Mouse (Mus musculus) limb, embryonic 15.5 days (tissue): ENCODE results near the gene Cacna2d2. TPM values are rescaled to one million over a fixed set of nuclear protein-coding genes. Genes with fewer than 3 reads are reported as not detected.

Experiments used
- ATAC-seq: fragments of 200-750 bp; cut with Nextera tagmentation; 2 replicates; pipeline ENCODE4 v1.8.0; 2017; ENCODE audit warnings: low read depth, moderate TSS enrichment; ENCODE audit not compliant: insufficient number of reproducible peaks, low FRiP score, low TSS enrichment
- H3K27ac ChIP-seq: fragments of 300-500 bp; sonication (generic); 2 replicates; pipeline ENCODE4 v1.5.1; 2015; ENCODE audit warnings: moderate library complexity, mild to moderate bottlenecking, inconsistent platforms
- H3K27me3 ChIP-seq: fragments of 300-500 bp; sonication (generic); 2 replicates; pipeline ENCODE4 v1.6.1; 2015; ENCODE audit warnings: inconsistent platforms
- H3K36me3 ChIP-seq: fragments of 300-500 bp; sonication (generic); 2 replicates; pipeline ENCODE4 v1.6.1; 2015; ENCODE audit warnings: inconsistent platforms
- H3K4me1 ChIP-seq: fragments of 300-500 bp; sonication (generic); 2 replicates; pipeline ENCODE4 v1.6.1; 2015; ENCODE audit warnings: inconsistent platforms
- H3K4me2 ChIP-seq: fragments of 300-500 bp; sonication (generic); 2 replicates; pipeline ENCODE4 v1.6.1; 2015; ENCODE audit warnings: mild to moderate bottlenecking, inconsistent platforms
- H3K4me3 ChIP-seq: fragments of 300-500 bp; sonication (generic); 2 replicates; pipeline ENCODE4 v1.5.1; 2015; ENCODE audit warnings: mild to moderate bottlenecking, inconsistent platforms
- H3K9ac ChIP-seq: fragments of 300-500 bp; sonication (generic); 2 replicates; pipeline ENCODE4 v1.6.1; 2015; ENCODE audit warnings: inconsistent platforms
- H3K9me3 ChIP-seq: fragments of 300-500 bp; sonication (generic); 2 replicates; pipeline ENCODE4 v1.6.1; 2016; ENCODE audit warnings: inconsistent platforms
- WGBS: fragments of 180-500 bp; shearing (Covaris S2); methylation state at CpG from one replicate; pipeline ENCODE4 v1.1.7; 2015; 5-methylcytosine and 5-hydroxymethylcytosine counted together
- polyA plus RNA-seq: library from polyadenylated mRNA; unstranded; fragments of >200 nt; fragmentation: Nextera tagmentation; extraction: Ambion mirVana; gene quantifications from 2 replicates; pipeline ENCODE4 v1.2.1, GENCODE M21; 2015

The Cacna2d2 gene
- polyA plus RNA-seq, 1 experiment from 2014 or later, result 0.37 TPM

DNA sequence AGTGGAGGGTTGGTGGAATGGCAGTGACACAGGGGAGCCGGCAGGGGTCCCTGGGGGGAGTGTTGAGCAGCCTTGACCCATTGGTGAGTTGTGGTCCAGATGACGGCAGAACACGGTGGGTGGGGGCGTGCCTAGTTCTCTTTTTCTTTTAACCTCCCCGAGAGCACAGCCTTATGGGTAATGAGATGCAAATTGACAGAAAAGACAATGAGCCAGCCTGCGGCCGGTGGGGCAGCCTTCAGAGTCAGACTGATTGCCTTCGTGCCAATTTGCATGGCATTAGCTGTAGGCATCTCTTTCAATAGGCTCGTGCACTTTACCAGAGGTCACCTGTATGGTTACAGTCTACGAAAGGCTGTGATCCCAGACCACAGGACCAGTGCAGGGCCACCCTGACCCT lies 86.7 kb downstream of the Cacna2d2 start:
- no peaks in the 10 kb centered on the region for H3K36me3 ChIP-seq
- no peak overlapping the region for H3K27ac ChIP-seq
- H3K4me3 ChIP-seq, result no peak overlapping the region
- H3K4me2 ChIP-seq, result no peak overlapping the region
- WGBS, result 71% methylated on average over 10 of the region's 10 CpGs
- no peak overlapping the region for H3K9ac ChIP-seq
- H3K9me3 ChIP-seq, result no peaks in the 10 kb centered on the region
- no peak for ATAC-seq
- H3K27me3 ChIP-seq, result peaks cover 19% of the 10 kb centered on the region
- H3K4me1 ChIP-seq, result peaks cover 14% of the 10 kb centered on the region; the same call in 1 of the 2 replicates

DNA sequence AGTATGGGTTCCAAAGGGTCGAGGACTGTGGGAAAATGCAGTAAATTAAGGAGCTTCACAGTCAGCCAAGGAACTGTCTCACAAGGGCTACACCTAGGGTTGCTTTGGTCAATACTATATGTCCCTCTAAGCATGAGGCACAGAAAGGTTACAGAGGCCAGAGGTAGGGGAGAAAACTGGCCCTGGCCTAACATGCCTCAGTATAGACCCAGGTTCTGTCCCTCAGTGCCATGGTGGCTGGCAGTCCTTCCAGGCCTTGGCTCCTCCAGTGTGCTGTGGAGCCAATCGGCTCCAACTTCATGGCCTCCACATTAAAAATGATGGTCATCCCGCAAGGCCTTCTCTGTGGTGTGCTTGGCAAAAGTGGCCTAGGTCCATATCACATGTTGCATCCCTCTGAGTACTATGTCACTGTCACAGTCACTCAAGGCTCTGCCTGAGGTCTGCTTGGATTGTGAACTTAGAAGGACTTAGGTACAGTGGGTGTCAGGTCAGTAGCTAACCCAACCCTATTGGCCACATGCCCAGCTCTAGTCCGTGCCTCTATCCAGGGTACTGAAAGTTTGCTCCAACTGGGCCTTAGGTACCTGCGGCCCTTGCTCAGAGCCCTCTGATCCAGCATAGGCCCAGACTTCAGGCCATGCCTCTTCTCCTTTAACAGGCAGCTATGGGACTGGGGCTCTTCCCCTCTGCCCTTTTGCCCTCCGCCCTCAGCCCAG lies 87.3 kb downstream of the Cacna2d2 start:
- H3K4me2 ChIP-seq, result no peak overlapping the region
- peaks cover 16% of the 10 kb centered on the region for H3K27me3 ChIP-seq
- H3K9me3 ChIP-seq, result no peaks in the 10 kb centered on the region
- H3K4me3 ChIP-seq, result no peak overlapping the region
- WGBS, result 66% methylated on average over 6 of the region's 6 CpGs
- no peak overlapping the region for H3K27ac ChIP-seq
- H3K4me1 ChIP-seq, result peaks cover 9% of the 10 kb centered on the region; the same call in 1 of the 2 replicates
- no peak overlapping the region for H3K9ac ChIP-seq
- ATAC-seq, result no peak
- no peaks in the 10 kb centered on the region for H3K36me3 ChIP-seq

DNA sequence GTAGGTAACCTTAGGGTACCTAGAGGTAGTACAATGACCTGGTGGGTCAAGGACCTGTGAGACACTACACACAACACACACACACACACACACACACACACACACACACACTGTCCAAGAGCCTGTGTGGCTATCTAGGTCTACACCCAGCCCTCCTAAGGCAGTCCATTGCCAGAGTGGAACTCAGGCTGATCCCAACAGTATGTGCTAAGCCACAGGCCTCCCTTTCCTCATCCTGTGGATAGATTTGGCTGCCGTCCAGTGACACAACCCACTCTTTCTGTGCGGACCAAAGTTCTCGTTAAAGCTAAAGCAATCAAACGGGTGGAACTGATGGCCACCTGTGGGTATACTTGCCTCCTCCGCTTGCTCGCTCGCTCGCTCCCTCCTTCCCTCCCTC lies 90.7 kb downstream of the Cacna2d2 start:
- peaks cover 5% of the 10 kb centered on the region; the same call in 1 of the 2 replicates for H3K27me3 ChIP-seq
- H3K4me3 ChIP-seq, result no peak overlapping the region
- no peaks in the 10 kb centered on the region for H3K36me3 ChIP-seq
- no peak overlapping the region for H3K9ac ChIP-seq
- no peaks in the 10 kb centered on the region for H3K9me3 ChIP-seq
- no peaks in the 10 kb centered on the region; the same call in 1 of the 2 replicates for H3K4me1 ChIP-seq
- no peak overlapping the region for H3K27ac ChIP-seq
- no peak overlapping the region for H3K4me2 ChIP-seq
- no peak for ATAC-seq
- WGBS, result 31% methylated on average over 8 of the region's 8 CpGs

DNA sequence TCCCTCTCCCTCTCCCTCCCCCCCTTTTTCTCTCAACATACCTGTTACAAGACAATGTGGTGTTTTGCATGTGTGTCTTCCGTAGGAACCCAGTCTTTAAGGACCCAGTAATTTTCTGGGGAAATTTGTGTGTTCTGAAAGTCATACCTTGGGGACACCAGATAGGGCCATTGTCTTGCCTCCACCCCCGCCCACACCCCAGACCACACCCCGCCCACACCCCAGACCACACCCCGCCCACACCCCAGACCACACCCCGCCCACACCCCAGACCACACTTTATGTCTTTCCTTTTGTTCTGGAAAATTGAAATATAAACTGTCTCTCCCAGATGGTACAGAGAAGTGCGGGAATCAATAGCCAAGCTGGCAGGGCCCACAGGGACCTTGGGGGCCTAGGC lies 91.2 kb downstream of the Cacna2d2 start:
- WGBS, result 59% methylated on average over 6 of the region's 6 CpGs
- H3K4me1 ChIP-seq, result no peaks in the 10 kb centered on the region; the same call in 1 of the 2 replicates
- H3K27ac ChIP-seq, result no peak overlapping the region
- no peaks in the 10 kb centered on the region for H3K36me3 ChIP-seq
- H3K9ac ChIP-seq, result no peak overlapping the region
- no peak for ATAC-seq
- no peak overlapping the region for H3K4me2 ChIP-seq
- H3K4me3 ChIP-seq, result no peak overlapping the region
- no peaks in the 10 kb centered on the region for H3K9me3 ChIP-seq
- peaks cover 2% of the 10 kb centered on the region; the same call in 1 of the 2 replicates for H3K27me3 ChIP-seq

DNA sequence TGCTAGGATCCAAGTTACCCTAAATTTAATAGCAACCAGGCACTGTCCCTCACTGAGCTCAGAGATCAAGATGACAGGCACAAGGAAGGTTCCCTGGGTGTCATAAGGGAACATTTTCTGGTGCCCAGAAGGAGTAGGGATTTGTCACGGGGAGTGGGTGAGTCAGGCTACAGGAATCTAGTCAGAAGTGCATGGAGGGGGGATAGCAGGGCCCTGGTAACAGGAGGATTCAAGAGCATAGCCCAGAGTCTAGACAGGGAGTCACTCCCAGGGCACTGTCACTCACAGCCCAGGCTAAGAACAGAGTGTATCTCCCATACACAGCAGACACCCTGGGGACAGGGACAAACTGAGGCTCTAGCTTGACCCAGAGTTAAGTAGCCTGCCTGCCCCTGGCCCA lies 94.1 kb downstream of the Cacna2d2 start:
- no peak overlapping the region for H3K27ac ChIP-seq
- H3K4me3 ChIP-seq, result no peak overlapping the region
- 58% methylated on average over 1 of the region's 1 CpGs for WGBS
- H3K9ac ChIP-seq, result no peak overlapping the region
- no peaks in the 10 kb centered on the region for H3K9me3 ChIP-seq
- H3K4me1 ChIP-seq, result no peaks in the 10 kb centered on the region; the same call in 1 of the 2 replicates
- no peaks in the 10 kb centered on the region for H3K36me3 ChIP-seq
- H3K4me2 ChIP-seq, result no peak overlapping the region
- H3K27me3 ChIP-seq, result peaks cover 3% of the 10 kb centered on the region; the same call in 1 of the 2 replicates
- ATAC-seq, result no peak

DNA sequence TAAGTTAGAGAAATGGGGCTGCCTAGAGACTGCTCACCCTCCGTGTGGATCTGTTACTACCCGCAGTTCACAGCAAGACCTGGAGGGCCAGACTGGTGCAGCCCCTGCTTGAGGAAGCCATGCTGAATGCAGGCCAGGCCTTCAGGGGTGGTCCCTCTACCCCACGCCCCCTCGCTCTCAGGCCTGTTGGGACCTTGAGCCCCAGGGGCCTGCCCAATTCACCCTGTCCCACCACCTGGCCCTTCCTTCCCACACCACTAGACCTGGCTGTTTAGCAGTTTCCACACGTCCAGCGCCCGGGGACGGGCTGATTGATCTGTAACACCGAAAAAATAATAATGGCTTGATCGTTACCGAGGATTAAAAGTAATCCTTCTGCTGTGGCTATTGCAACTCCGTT lies 94.8 kb downstream of the Cacna2d2 start:
- Histone ChIP-seq H3K9ac (no peak overlapping the region), H3K9me3 (no peaks in the 10 kb centered on the region), H3K27ac (no peak overlapping the region), H3K4me2 (no peak overlapping the region), H3K4me3 (no peak overlapping the region), H3K4me1 (no peaks in the 10 kb centered on the region; the same call in 1 of the 2 replicates), H3K36me3 (no peaks in the 10 kb centered on the region), H3K27me3 (peaks cover 3% of the 10 kb centered on the region; the same call in 1 of the 2 replicates)
- WGBS, result 64% methylated on average over 12 of the region's 12 CpGs
- ATAC-seq, result no peak

DNA sequence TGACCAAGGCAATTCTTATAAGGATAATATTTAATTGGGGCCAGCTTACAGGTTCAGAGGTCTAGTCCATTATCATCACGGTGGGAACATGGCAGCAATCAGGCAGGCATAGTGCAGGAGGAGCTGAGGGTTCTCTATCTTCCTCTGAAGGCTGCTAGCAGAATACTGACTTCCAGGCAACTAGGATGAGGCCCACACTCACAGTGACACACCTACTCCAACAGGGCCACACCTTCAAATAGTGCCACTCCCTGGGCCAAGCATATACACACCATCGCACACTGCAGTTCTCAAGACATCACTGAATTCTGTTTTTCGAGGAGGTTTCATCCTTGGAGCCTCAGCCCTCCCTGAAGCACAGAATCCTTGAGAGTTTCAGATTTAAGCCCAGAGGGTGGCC lies 96.9 kb downstream of the Cacna2d2 start:
- no peak for ATAC-seq
- WGBS, result 73% methylated on average over 3 of the region's 3 CpGs
- no peak overlapping the region for H3K4me3 ChIP-seq
- no peaks in the 10 kb centered on the region for H3K9me3 ChIP-seq
- no peaks in the 10 kb centered on the region for H3K36me3 ChIP-seq
- H3K9ac ChIP-seq, result no peak overlapping the region
- H3K27ac ChIP-seq, result no peak overlapping the region
- H3K4me2 ChIP-seq, result no peak overlapping the region
- peaks cover 3% of the 10 kb centered on the region; the same call in 1 of the 2 replicates for H3K27me3 ChIP-seq
- H3K4me1 ChIP-seq, result no peaks in the 10 kb centered on the region

DNA sequence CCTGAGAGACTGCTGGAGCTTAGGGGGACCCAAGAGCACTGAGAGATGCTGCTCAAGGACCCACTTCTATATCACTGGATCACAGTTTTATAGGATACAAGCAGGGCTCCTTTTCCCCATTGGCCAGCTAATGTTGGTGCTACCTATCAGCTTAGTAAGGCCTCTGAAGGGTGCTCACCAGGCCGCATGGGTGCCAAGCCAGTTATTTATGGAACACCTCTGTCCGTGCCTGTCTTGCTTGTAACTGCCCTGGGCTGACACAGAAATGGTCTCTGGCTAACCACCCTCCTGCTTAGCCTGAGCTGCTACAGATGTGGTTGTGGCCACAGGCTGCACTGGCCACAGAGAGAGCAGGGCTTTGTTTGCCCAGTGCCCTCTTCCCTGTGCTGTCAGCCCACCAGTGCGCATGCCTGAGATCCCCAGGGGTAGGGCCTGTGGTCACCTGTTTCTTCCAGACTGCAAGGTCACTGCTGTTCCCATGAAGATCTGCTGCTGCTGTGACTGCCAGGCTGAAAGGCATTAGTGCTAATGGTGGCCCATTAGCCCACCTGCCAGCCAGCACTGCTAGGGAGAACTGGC lies 101.4 kb downstream of the Cacna2d2 start:
- H3K27me3 ChIP-seq, result peaks cover 5% of the 10 kb centered on the region; the same call in 1 of the 2 replicates

DNA sequence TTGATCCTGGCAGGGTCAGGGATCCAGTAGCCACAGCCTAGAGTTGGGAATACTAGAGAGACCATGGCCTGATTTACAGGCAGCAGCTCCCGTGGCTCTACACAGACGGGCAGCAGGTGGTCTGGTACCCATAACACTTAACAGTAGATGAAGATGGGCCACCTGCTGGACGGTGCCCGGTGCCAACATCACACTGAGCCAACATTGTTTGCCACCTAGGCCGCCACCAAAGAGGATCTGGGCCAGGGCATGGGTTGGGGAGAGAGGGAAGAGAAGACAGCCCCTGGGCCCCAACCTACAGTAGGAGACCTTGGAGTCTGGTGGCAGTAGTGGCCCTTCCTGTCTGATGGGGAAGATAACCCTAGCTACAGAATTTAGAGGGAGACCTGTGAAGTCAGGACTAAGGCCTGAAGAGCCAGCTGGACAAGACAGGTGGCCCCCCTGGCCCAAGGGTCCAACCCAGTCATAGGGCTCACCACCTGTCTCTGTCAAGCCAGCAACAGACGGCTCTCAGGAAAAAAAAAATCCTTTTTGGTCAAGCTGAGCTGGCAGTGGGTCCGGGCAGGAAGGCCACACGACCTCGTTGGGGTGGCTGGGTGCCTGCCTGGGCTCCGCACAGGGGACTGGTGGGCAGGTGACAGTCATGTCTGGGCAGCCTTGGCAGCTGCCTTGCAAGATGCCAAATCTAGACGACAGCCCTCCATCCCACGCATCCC lies 102.9 kb downstream of the Cacna2d2 start:
- 80% methylated on average over 12 of the region's 12 CpGs for WGBS
- H3K9ac ChIP-seq, result no peak overlapping the region
- H3K36me3 ChIP-seq, result no peaks in the 10 kb centered on the region
- H3K27ac ChIP-seq, result no peak overlapping the region
- no peak overlapping the region for H3K4me3 ChIP-seq
- no peaks in the 10 kb centered on the region for H3K9me3 ChIP-seq
- H3K4me1 ChIP-seq, result peaks cover 11% of the 10 kb centered on the region; the same call in 1 of the 2 replicates
- peaks cover 8% of the 10 kb centered on the region; the same call in 1 of the 2 replicates for H3K27me3 ChIP-seq
- no peak overlapping the region for H3K4me2 ChIP-seq
- no peak for ATAC-seq

More for the DNA sequence above, 101.4 kb downstream of the Cacna2d2 start:
- Histone ChIP-seq H3K27ac (no peak overlapping the region), H3K9me3 (no peaks in the 10 kb centered on the region), H3K4me3 (no peak overlapping the region), H3K4me1 (peaks cover 11% of the 10 kb centered on the region; the same call in 1 of the 2 replicates), H3K9ac (no peak overlapping the region), H3K36me3 (no peaks in the 10 kb centered on the region), H3K4me2 (no peak overlapping the region)
- 74% methylated on average over 3 of the region's 3 CpGs for WGBS
- no peak for ATAC-seq

DNA sequence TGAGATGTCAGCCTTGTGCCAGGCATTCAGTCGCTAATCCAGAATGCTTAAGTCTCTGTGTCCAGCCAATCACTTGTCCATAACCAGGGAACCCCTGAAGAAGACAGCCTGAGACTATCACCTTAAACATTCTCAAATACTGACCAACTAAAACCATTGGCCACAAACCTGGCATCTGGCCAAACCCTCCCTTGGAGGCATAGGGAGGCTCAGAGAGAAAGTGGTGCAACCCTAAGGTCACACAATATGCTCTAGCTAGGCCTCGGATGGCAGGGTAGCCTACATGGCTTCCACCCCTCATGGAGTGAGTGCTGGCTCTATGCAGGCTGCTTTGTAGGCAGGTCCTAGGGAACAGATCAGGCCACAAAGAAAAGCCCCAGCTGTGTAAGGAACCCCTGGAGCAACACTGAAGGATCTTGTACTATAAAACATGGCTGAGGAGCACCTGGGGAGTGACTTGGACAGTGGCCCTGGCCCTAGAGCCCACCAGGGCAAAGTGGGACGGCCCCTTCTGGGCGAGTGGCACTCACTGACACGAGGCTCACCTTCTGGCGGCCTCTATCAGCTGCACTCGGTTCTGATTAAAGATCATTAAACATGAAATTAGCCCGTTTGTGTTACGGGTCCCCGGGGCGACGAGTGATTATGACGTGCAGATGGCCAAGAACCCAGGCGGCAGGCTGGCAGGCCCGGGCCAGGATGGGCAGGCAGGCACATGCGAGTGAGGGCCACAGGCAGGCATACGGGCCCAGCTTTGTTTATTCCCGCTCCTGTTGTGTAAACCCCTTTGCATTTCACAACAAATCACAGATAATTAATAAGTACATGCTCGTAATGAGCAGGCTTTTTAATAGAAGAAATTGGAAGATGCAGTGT lies 105.5 kb downstream of the Cacna2d2 start:
- 47% methylated on average over 19 of the region's 19 CpGs for whole genome bisulfite sequencing
- Histone ChIP-seq H3K4me2 (no peak overlapping the region), H3K4me3 (no peak overlapping the region), H3K9me3 (no peaks in the 10 kb centered on the region), H3K36me3 (no peaks in the 10 kb centered on the region), H3K9ac (no peak overlapping the region), H3K27ac (no peak overlapping the region), H3K4me1 (peaks cover 31% of the 10 kb centered on the region), H3K27me3 (peaks cover 8% of the 10 kb centered on the region; the same call in 1 of the 2 replicates)
- ATAC-seq, result no peak

DNA sequence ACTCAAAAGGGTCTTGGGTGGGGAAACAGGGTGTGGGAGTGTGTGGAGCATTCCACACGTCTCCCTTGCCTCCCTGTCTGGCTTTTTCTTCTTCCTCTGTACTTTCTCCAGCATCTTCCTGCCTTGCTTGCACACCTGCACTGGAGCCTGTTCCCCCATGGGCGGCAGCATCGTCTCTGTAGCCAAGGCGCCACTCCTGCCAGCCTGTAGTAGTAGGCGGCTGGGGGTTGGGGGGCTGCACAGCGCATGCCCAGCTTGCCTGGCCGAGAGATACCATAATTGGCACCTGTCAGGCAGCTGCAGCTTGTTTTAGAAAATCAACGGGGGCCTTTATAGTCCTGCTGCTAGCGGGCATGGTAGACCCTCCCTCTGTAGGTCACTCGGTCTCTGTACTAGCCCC lies 108.9 kb downstream of the Cacna2d2 start:
- no peak for ATAC-seq
- WGBS, result 39% methylated on average over 10 of the region's 10 CpGs
- Histone ChIP-seq H3K27ac (no peak overlapping the region), H3K9me3 (no peaks in the 10 kb centered on the region), H3K27me3 (peaks cover 13% of the 10 kb centered on the region), H3K4me2 (no peak overlapping the region), H3K36me3 (no peaks in the 10 kb centered on the region), H3K4me3 (no peak overlapping the region), H3K4me1 (peaks cover 37% of the 10 kb centered on the region), H3K9ac (no peak overlapping the region)
